Mouse (Mus musculus) spleen, embryonic (tissue): ENCODE data around the gene Rab22a.
"Not testable (repeated sequence)": the region's sequence is repeated elsewhere in the genome, so short reads cannot be mapped to it uniquely, and the experiment has no call there.

ENCODE experiments used
- CTCF ChIA-PET: fragments of 350-600 bp; sonication (Branson Sonifier 250); formaldehyde crosslinking; loops from one replicate; lab custom pipeline; 2022; lab: Charles Lee

The Rab22a gene

GRCm38 (mm10) chr2:173659057-173659925 lies at the start of gene Rab22a:
Rab22a (plus strand) TSS chr2:173659760.
- CTCF ChIA-PET: interaction anchor here (0.6 kb wide), 1 partner anchor 10 kb away, joined by 3 read pairs; no protein-coding TSS in a partner anchor

GRCm38 (mm10) chr2:173615378-173616081 lies 44.0 kb upstream of the Rab22a start:
- CTCF ChIA-PET: no interaction called here

DNA sequence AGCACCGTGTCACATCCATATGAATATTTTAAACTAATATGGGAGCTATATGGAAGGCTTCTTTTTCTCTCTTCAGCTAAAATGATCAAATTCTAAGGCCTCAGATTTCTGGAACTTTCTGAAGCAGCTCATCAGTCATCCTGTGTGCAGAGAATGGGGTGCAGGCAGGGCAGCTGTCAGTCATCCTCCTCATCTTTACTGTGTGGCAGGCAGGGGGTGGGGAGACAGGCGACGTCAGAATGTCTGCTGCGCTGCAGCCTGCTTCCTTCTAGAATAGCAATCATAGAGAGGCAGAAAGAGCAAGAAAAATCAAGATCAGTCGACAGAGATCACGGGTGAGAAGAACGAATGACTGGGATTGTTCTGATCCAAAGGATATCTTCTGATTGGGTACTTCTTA lies 43.4 kb upstream of the Rab22a start:
- CTCF ChIA-PET: no interaction called here

- CTCF ChIA-PET: no interaction called here
These were observed 40.4 kb upstream of the Rab22a start for GRCm38 (mm10) chr2:173619132-173619531.

DNA sequence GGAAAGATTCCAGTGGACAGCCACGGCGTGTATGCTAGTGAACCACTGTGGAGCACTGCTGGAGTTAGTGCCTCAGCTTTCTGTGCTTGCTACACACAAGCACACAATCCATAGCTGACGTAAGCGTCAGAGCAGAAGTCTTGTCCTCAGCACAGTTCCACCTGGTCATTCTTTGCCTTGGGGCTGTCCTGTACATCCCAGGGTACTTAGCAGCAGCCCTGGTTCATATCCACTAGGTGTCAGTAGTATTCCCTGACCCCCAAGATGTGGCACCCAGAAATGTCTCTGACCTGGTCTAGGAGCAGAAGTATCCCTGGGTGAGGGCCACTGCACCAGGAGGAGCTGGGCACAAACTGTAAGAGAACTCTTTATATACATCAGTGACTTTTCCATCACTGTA lies 38.9 kb upstream of the Rab22a start:
- CTCF ChIA-PET: interaction anchor here (0.6 kb wide), 1 partner anchor 354 kb away, joined by 3 read pairs; no protein-coding TSS in a partner anchor

DNA sequence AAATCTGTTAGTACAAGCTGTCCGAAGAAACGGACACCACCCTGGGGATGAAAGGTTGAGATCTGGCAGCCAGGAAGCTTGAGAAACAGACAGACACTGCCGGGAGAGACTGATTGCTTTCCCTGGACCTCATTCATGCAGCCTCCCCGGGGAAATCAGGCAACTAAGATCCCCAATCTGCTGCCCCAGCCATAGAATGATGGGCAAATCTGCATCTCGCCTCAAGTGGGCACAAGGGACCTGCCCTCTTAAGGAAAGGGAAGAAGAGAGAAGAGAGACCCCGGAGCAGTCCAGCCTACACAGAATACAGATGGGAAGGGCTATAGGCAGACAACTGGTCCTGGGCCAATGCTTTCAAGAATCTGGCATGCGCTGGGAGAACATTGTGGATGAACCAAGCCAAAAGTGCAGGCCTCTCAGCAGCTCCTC lies 37.4 kb upstream of the Rab22a start:
- CTCF ChIA-PET: no interaction called here

DNA sequence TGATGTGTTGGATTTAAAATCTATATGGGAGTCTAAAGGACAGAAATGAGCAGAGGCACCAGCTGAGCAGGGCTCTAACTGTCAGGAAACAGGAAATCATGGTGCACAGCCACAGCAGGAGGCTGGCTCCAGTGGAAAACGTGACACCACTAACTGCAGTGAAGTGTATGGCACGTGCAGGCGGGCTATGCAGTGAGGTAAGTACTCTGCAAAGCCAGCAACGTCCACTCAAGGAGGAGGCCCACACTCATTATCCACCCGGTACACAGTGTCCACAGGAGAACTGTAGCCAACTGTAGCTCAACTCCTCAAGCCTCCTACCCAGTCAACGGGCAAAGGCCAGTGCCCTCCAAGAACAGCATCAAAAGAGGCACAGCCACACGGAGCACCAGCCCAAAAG lies 34.9 kb upstream of the Rab22a start:
- CTCF ChIA-PET: no interaction called here

- CTCF ChIA-PET: no interaction called here
These were observed 33.8 kb upstream of the Rab22a start for GRCm38 (mm10) chr2:173625786-173626185.

DNA sequence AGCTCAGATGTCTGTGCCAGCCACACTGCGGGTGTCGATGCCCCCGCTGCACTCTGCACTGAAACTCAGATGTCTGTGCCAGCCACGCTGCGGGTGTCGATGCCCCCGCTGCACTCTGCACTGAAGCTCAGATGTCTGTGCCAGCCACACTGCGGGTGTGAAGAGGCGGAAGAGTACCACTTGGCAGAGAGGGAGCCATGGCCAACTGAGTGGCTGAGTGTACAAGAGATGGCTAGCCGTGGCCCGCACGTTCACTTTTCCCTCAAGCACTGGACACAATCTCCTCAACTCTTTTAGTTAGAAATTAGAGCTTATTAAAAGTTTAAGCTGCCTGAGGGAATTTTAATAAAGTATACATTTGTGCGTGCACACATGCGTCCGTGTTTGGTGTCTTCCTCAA lies 25.5 kb upstream of the Rab22a start:
- CTCF ChIA-PET: not testable (repeated sequence)

DNA sequence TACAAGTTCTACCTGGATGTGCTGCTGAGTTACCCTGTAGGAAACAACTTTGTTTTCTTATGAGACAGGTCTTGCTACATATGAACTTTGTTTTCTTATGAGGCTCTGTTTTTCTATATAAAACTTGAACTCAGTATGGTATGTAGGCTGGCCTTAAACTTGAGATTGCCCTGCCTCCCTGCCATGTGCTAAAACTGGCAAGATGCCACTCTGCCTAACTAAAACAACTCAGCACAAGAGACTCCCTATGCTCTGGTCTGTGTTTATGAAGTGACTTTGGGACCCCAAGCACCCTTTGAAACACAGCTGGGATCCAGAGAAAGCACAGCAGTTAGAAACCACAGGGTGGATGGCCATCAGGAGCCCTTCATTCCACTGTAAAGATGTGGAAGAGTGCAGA lies 18.2 kb upstream of the Rab22a start:
- CTCF ChIA-PET: interaction anchor here (0.6 kb wide), 1 partner anchor 438 kb away, joined by 4 read pairs; no protein-coding TSS in a partner anchor

DNA sequence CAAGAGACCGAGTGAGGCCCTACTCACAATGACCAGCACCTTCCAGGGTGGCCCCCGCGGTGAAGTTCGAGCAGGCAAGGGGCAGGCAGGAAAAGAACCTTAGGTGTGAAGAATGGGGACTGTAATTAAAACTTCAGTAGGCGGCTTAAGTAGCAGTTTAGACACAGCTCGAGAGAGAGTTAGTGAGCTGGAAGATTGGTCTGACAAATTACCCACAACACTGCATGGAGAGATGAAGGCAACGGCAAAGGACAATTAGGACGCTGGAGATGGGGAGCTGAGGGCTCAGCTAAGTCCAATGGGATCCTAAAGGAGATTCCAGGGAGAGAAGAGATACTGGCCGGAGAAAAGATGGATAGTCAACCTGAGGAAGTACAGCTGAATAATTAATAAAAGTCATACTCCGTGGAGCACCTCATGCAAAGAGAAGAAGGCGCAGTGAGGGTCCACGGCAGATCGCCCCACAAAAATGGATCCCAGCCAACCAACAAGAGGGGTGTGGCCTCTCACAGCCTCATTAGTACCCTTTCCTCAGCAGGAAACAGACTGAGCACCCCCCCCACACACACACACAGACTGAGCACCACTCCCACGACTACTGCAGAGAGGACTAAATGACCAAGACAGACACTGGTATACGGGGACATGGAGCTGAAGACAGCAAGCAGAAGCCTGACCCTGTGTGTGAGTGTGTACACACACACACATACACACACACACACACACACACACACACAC lies 17.1 kb upstream of the Rab22a start:
- CTCF ChIA-PET: no interaction called here

- CTCF ChIA-PET: no interaction called here
These were observed 12.2 kb upstream of the Rab22a start for GRCm38 (mm10) chr2:173647197-173647911.

DNA sequence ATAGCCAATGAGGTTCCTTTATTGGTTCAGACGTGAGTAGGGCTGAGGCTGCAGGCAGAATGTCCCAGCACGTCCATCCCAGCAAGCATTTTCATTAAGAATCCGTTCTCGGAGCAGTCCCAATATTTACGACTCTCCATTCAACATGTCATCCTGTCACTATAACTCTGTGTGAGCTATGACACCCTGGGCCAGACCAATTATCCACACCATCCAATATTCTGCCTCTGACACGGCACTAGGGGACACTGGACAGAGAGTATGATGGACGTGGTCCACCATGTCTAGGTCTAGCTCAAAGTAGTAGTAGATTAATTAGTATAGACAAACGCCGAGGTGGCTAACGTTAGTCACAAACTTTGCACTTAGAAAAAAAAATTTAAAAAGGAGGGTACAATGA lies 9.8 kb upstream of the Rab22a start:
- CTCF ChIA-PET: no interaction called here

- CTCF ChIA-PET: no interaction called here
These were observed 6.0 kb upstream of the Rab22a start for GRCm38 (mm10) chr2:173653526-173653925.

DNA sequence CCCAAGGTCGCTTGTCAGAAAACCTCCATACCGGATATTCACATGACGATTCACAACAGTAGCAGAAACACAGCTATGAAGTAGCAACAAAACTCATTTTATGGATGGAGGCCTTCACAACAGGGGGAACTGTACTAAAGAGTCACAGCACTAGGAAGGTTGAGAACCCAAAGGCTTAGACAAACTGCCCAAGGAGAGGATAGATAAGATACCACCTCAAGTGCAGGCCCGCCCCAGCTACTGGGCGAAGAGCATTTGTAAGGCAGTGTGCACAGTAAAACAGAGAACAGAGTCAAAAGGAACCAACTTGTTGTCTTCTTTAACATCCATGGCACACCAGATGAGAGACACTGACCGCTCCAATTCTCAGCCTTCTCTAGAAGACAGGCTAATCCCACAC lies 1.8 kb upstream of the Rab22a start:
- CTCF ChIA-PET: no interaction called here

DNA sequence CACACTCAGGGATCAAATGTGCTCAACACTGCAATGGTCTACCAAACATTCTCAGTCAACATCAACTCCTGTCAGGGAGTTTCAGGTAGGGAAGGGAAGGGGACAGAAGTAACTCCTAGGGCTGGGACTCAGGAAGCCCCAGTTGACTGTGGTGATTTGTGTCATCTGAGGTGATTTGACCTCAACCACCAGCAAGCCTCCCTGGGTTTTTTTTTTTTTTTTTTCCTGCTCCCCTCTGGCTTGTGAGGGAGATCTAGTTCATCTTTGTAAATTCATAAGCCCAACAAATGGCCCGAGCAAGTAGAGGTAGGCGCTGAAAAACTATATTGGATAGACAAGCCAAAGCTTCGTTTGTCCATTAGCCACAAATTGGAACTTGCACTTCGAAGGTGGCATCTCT lies 1.0 kb upstream of the Rab22a start:
- CTCF ChIA-PET: no interaction called here

GRCm38 (mm10) chr2:173659926-173660684 lies 545 bp downstream of the Rab22a start:
- CTCF ChIA-PET: no interaction called here

DNA sequence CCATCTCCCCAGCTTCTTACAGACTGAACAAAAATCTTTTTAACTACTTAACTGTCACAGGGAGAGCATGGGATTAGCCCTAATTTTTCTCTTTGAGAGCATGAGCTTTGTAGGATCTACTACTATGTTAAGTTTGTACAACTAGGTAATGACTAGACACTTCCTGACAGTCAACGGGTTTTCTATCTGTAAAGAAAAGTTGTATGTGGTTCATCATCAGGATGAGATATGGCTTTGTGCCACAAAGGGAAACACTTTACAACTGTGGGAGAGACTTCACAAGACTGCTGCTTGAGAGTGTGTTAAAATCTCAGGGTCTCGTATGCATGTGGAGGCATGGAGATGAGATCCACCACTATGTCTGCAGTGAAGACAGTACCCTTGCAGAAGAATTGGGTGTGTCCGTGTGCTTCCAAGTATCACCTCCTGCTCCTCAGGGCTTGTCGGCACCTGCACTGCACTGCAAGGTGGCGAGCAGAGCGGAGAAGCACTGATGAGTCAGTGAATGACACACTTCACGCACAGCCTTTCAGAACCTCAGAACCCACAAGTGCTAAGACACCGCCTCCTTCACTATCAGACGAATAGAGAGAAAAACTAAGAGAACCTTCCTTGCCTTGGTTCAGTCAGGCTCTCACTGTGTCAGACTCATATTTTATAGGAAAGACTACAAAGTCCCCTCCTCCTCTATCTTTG lies 2.8 kb downstream of the Rab22a start:
- CTCF ChIA-PET: no interaction called here

DNA sequence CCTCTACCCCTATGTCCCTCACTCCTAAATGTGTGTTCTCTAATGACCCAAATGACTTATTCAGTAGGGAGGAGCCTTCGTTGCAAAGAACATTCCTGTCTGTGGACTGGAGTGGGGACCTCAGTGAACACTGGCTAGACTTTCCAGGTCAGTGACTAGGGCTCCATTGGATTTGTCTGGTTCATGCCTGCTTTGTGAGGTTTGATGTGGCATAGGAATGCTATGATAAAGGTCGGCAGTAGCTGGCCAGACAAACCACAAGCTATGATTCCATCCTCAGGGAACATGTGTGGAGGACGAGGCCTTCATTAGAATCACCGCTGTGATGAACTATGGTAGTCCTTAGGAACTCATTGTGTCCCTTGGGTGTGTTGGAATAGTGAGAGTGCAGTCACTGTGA lies 5.2 kb downstream of the Rab22a start:
- CTCF ChIA-PET: no interaction called here

- CTCF ChIA-PET: no interaction called here
These were observed 5.7 kb downstream of the Rab22a start for GRCm38 (mm10) chr2:173665271-173665670.
